Mouse (Mus musculus) midbrain, postnatal 0 days (tissue): Measurements from ENCODE around the gene Defa36. TPM values are rescaled to one million over a fixed set of nuclear protein-coding genes. Genes with fewer than 3 reads are reported as not detected.
"Not testable (repeated sequence)": the region's sequence is repeated elsewhere in the genome, so short reads cannot be mapped to it uniquely, and the experiment has no call there.

Experiments
- ATAC-seq: fragments of 200-750 bp; cut with Nextera tagmentation; 2 replicates; pipeline ENCODE4 v1.8.0; 2017; ENCODE audit warnings: moderate number of reproducible peaks, mild to moderate bottlenecking, moderate TSS enrichment, moderate library complexity; ENCODE audit not compliant: low FRiP score
- DNase-seq: peaks from one replicate; pipeline ENCODE4 v3.0.0-alpha.2; 2015; ENCODE audit warnings: low spot score
- H3K27ac ChIP-seq: fragments of 300-500 bp; sonication (generic); 2 replicates; pipeline ENCODE4 v1.5.1; 2014; ENCODE audit warnings: low read depth, mild to moderate bottlenecking, low read length, mixed read lengths
- H3K27me3 ChIP-seq: fragments of 300-500 bp; sonication (generic); 2 replicates; pipeline ENCODE4 v1.6.1; 2014; ENCODE audit warnings: low read length, control low read depth, mixed read lengths; ENCODE audit not compliant: insufficient read depth
- H3K36me3 ChIP-seq: fragments of 300-500 bp; sonication (generic); 2 replicates; pipeline ENCODE4 v1.6.1; 2014; ENCODE audit warnings: low read length, control low read depth, mixed read lengths; ENCODE audit not compliant: insufficient read depth
- H3K4me1 ChIP-seq: fragments of 300-500 bp; sonication (generic); 2 replicates; pipeline ENCODE4 v1.6.1; 2014; ENCODE audit warnings: mild to moderate bottlenecking, control low read depth, antibody characterized with exemption, low read length, mixed read lengths; ENCODE audit not compliant: insufficient read depth
- H3K4me2 ChIP-seq: fragments of 300-500 bp; sonication (generic); 2 replicates; pipeline ENCODE4 v1.6.1; 2014; ENCODE audit warnings: low read depth, mild to moderate bottlenecking, low read length, mixed read lengths; ENCODE audit not compliant: poor library complexity, severe bottlenecking
- H3K4me3 ChIP-seq: fragments of 300-500 bp; sonication (generic); 2 replicates; pipeline ENCODE4 v1.5.1; 2014; ENCODE audit warnings: low read depth, mild to moderate bottlenecking, low read length, moderate library complexity
- H3K9ac ChIP-seq: fragments of 300-500 bp; sonication (generic); replicated peaks from 2 replicates; pipeline ENCODE4 v1.6.1; 2014; ENCODE audit warnings: mild to moderate bottlenecking, low read length, moderate library complexity, mixed read lengths; ENCODE audit not compliant: poor library complexity, severe bottlenecking
- H3K9me3 ChIP-seq: fragments of 300-500 bp; sonication (generic); 2 replicates; pipeline ENCODE4 v1.6.1; 2016; ENCODE audit warnings: low read length, control low read depth
- WGBS: fragments of 180-500 bp; shearing (Covaris S2); extraction: QIAGEN DNeasy Blood & Tissue Kit; methylation state at CpG from one replicate; pipeline ENCODE4 v1.1.7; 2014; 5-methylcytosine and 5-hydroxymethylcytosine counted together
- polyA plus RNA-seq: library from polyadenylated mRNA; unstranded; fragments of >200 nt; fragmentation: Nextera tagmentation; extraction: Ambion mirVana; gene quantifications from 2 replicates; pipeline ENCODE4 v1.2.1, GENCODE M21; 2015
- total RNA-seq: library from RNA; depleted of rRNA; stranded (reverse); fragments of >200 nt; gene quantifications from 2 replicates; pipeline ENCODE4 v1.2.3, GENCODE M21; 2014; rRNA removed

The Defa36 gene
- total RNA-seq (not detected in 2 replicates), polyA plus RNA-seq (not detected in 2 replicates)

DNA sequence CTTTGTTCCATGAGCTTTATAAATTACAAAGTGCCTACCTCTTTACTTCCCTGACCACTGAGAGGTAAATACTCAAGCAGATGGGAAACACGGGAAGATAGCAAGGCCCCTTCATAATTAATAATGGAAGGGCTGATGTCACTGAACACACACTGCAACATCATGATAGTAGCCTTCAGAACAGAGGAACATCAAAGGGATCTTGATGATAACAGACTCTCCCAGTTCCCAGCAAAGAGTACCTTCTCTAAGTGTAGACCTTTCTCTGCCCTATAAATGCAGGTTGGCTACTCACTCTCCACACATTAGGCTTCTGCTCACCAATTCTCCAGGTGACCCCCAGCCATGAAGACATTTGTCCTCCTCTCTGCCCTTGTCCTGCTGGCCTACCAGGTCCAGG is at the start of gene Defa36:
TSS of gene Defa36 (plus strand) at position 301 of the 400 bp plus-strand sequence.
- H3K27ac ChIP-seq, H3K27me3 ChIP-seq, H3K9me3 ChIP-seq, H3K36me3 ChIP-seq, H3K4me1 ChIP-seq, H3K4me3 ChIP-seq, H3K9ac ChIP-seq, H3K4me2 ChIP-seq, DNase-seq, ATAC-seq: not testable (repeated sequence)
- no CpG with 5 or more reads among the region's 1 CpGs for WGBS

GRCm38 (mm10) chr8:21378215-21378614 is 49.0 kb upstream of the Defa36 start, which contains the start of gene Defa2:
Defa2 (plus strand) TSS chr8:21378515.
- not testable (repeated sequence) for H3K9ac ChIP-seq, H3K36me3 ChIP-seq, ATAC-seq, H3K4me2 ChIP-seq, H3K9me3 ChIP-seq, H3K4me3 ChIP-seq, H3K27me3 ChIP-seq, H3K27ac ChIP-seq, H3K4me1 ChIP-seq, DNase-seq
- WGBS, result no CpG with 5 or more reads among the region's 2 CpGs

DNA sequence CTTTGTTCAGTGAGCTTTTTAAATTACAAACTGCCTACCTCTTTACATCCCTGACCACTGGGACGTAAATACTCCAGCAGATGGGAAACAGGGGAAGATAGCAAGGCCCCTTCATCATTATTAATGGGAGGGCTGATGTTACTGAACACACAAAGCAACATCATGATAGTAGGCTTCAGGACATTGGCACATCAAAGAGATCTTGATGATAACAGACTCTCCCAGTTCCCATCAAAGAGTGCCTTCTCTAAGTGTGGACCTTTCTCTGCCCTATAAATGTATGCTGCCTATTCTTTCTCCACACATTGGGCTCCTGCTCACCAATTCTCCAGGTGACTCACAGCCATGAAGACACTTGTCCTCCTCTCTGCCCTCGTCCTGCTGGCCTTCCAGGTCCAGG is 35.7 kb upstream of the Defa36 start, which contains the start of gene Defa33:
TSS of gene Defa33 (plus strand) at position 301 of the 400 bp plus-strand sequence.
- not testable (repeated sequence) for DNase-seq, ATAC-seq, H3K9ac ChIP-seq, H3K4me3 ChIP-seq, H3K4me2 ChIP-seq, H3K27ac ChIP-seq, H3K9me3 ChIP-seq, H3K27me3 ChIP-seq, H3K4me1 ChIP-seq, H3K36me3 ChIP-seq
- no CpG with 5 or more reads among the region's 2 CpGs for WGBS

DNA sequence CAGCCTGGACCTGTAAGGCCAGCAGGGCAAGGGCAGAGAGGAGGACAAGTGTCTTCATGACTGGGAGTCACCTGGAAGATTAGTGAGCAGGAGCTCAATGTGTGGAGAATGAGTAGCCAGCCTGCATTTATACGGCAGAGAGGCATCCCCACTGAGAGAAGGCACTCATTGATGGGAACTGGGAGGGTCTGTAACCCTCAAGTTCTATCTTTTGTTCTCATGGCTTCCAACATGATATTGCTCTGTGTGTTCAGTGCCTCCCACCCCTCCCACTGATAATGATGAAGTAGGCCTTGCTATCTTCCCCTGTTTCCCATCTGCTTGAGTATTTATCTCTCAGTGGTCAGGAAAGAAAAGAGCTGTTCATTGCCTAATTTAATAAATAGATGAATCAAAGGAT is 29.2 kb downstream of the Defa36 start, which contains the start of gene Gm7849:
TSS of gene Gm7849 (minus strand) at position 101 of the 400 bp plus-strand sequence.
- not testable (repeated sequence) for H3K27ac ChIP-seq, H3K27me3 ChIP-seq, H3K4me1 ChIP-seq, ATAC-seq, DNase-seq, H3K4me3 ChIP-seq, H3K4me2 ChIP-seq, H3K9me3 ChIP-seq, H3K36me3 ChIP-seq, H3K9ac ChIP-seq
- no CpG with 5 or more reads among the region's 1 CpGs for WGBS

Other genes with a start within 250 kb of the Defa36 start
- not detected in 2 replicates for gene Defa31, start 235.8 kb upstream of the Defa36 start, total RNA-seq
- not detected in 2 replicates for gene Defa31, start 235.8 kb upstream of the Defa36 start, polyA plus RNA-seq
- gene Gm15293, start 225.8 kb upstream of the Defa36 start, total RNA-seq, result not detected in 2 replicates
- gene Gm15293, start 225.8 kb upstream of the Defa36 start, polyA plus RNA-seq, result not detected in 2 replicates
- not detected in 2 replicates for gene Gm15292, start 177.7 kb upstream of the Defa36 start, total RNA-seq
- gene Gm15292, start 177.7 kb upstream of the Defa36 start, polyA plus RNA-seq, result not detected in 2 replicates
- gene Defa27, start 111.9 kb upstream of the Defa36 start, total RNA-seq, result not detected in 2 replicates
- gene Defa27, start 111.9 kb upstream of the Defa36 start, polyA plus RNA-seq, result not detected in 2 replicates
- not detected in 2 replicates for gene Defa29, start 100.4 kb upstream of the Defa36 start, total RNA-seq
- gene Defa29, start 100.4 kb upstream of the Defa36 start, polyA plus RNA-seq, result not detected in 2 replicates
- not detected in 2 replicates for gene Defa2, start 48.9 kb upstream of the Defa36 start, total RNA-seq
- not detected in 2 replicates for gene Defa2, start 48.9 kb upstream of the Defa36 start, polyA plus RNA-seq
- not detected in 2 replicates for gene Defa33, start 35.6 kb upstream of the Defa36 start, total RNA-seq
- not detected in 2 replicates for gene Defa33, start 35.6 kb upstream of the Defa36 start, polyA plus RNA-seq
- not detected in 2 replicates for gene Gm7849, start 29.1 kb downstream of the Defa36 start, total RNA-seq
- not detected in 2 replicates for gene Gm7849, start 29.1 kb downstream of the Defa36 start, polyA plus RNA-seq
- not detected in 2 replicates for gene Defa20, start 81.8 kb downstream of the Defa36 start, total RNA-seq
- not detected in 2 replicates for gene Defa20, start 81.8 kb downstream of the Defa36 start, polyA plus RNA-seq
- not detected in 2 replicates for gene Defa32, start 101.6 kb downstream of the Defa36 start, total RNA-seq
- gene Defa32, start 101.6 kb downstream of the Defa36 start, polyA plus RNA-seq, result not detected in 2 replicates
- not detected in 2 replicates for gene Defa37, start 138.0 kb downstream of the Defa36 start, total RNA-seq
- not detected in 2 replicates for gene Defa37, start 138.0 kb downstream of the Defa36 start, polyA plus RNA-seq
- not detected in 2 replicates for gene Defa28, start 155.6 kb downstream of the Defa36 start, total RNA-seq
- gene Defa28, start 155.6 kb downstream of the Defa36 start, polyA plus RNA-seq, result not detected in 2 replicates
- not detected in 2 replicates for gene Gm7861, start 167.1 kb downstream of the Defa36 start, total RNA-seq
- not detected in 2 replicates for gene Gm7861, start 167.1 kb downstream of the Defa36 start, polyA plus RNA-seq
- gene Defa26, start 190.8 kb downstream of the Defa36 start, total RNA-seq, result not detected in 2 replicates
- not detected in 2 replicates for gene Defa26, start 190.8 kb downstream of the Defa36 start, polyA plus RNA-seq
- not detected in 2 replicates for gene Defa17, start 228.4 kb downstream of the Defa36 start, total RNA-seq
- not detected in 2 replicates for gene Defa17, start 228.4 kb downstream of the Defa36 start, polyA plus RNA-seq
- not detected in 2 replicates for gene Defa34, start 238.4 kb downstream of the Defa36 start, total RNA-seq
- not detected in 2 replicates for gene Defa34, start 238.4 kb downstream of the Defa36 start, polyA plus RNA-seq